12 mouse cellular contexts compared by ENCODE assay signal in genomic region chr10:93376457-93376941, GRCm38 (mm10).
DNase-seq lines count a peak whose midpoint lies in the region; ATAC-seq lines count a peak whose summit lies in the region.
"Had no signal": no experiment of that assay in that cellular context is flagged by ENCODE, and none has a peak within 500 bp of the region (broad histone marks: within the 10 kb centered on the region; RNA-seq: fewer than 3 reads in every experiment).

No protein-coding gene starts in this region.

- H3K27ac ChIP-seq in hindbrain, embryonic 10.5 days: peak overlapping the region; percentile 45; the same call in 1 of the 2 replicates
- no peak overlapping the region for H3K27ac ChIP-seq in hindbrain, embryonic 11.5 days (ENCODE audit: low read depth, low read length)
- peak overlapping the region; percentile 81; the same call in 1 of the 2 replicates for H3K27ac ChIP-seq in heart, embryonic 10.5 days
- peak overlapping the region; percentile 67 for H3K27ac ChIP-seq in kidney, embryonic 15.5 days
- H3K27ac ChIP-seq in macrophage: 0 out of 2 replicates have a peak overlapping the region, but pooled peaks have one; percentile 5
- H3K27ac ChIP-seq: midbrain, embryonic 13.5 days had no signal

- peaks cover 23% of the 10 kb centered on the region for H3K4me1 ChIP-seq in hindbrain, embryonic 10.5 days (replicated peaks)
- H3K4me1 ChIP-seq in hindbrain, embryonic 11.5 days (replicated peaks; ENCODE audit: control insufficient read depth, insufficient read depth, low read length): no peaks in the 10 kb centered on the region
- peaks cover 11% of the 10 kb centered on the region for H3K4me1 ChIP-seq in heart, embryonic 10.5 days
- peaks cover 10% of the 10 kb centered on the region for H3K4me1 ChIP-seq in kidney, embryonic 15.5 days

- no peak overlapping the region for H3K4me2 ChIP-seq in hindbrain, embryonic 11.5 days (replicated peaks; ENCODE audit: low read depth, low read length)
- no peak overlapping the region for H3K4me2 ChIP-seq in kidney, embryonic 15.5 days
- H3K4me2 ChIP-seq: midbrain, embryonic 13.5 days had no signal

- no peaks in the 10 kb centered on the region for H3K36me3 ChIP-seq in hindbrain, embryonic 10.5 days
- no peaks in the 10 kb centered on the region for H3K36me3 ChIP-seq in hindbrain, embryonic 11.5 days (ENCODE audit: control insufficient read depth, insufficient read depth, low read length)
- H3K36me3 ChIP-seq in heart, embryonic 10.5 days: no peaks in the 10 kb centered on the region
- H3K36me3 ChIP-seq in kidney, embryonic 15.5 days: no peaks in the 10 kb centered on the region
- H3K36me3 ChIP-seq in macrophage (ENCODE audit: inconsistent target): no peaks in the 10 kb centered on the region
- H3K36me3 ChIP-seq: midbrain, embryonic 13.5 days had no signal

- no peak for DNase-seq in hindbrain, embryonic 10.5 days (ENCODE audit: low spot score)
- DNase-seq in hindbrain, embryonic 11.5 days (ENCODE audit: low spot score): no peak
- no peak for DNase-seq in heart, embryonic 10.5 days (ENCODE audit: low spot score)
- DNase-seq in right cerebral cortex, postnatal 10 days (ENCODE audit: low spot score in 2 of 2): no peak
- DNase-seq in embryo, embryonic 9.5 days (ENCODE audit: extremely low spot score): no peak
- DNase-seq in T-cell, adult 2 months (ENCODE audit: low spot score): no peak
- DNase-seq: cerebellum, adult 11-12 months; gastrocnemius, postnatal 36 days had no signal

- no peaks in the 10 kb centered on the region for H3K79me2 ChIP-seq in macrophage (ENCODE audit: inconsistent target)

- no peak overlapping the region for H3K4me3 ChIP-seq in hindbrain, embryonic 10.5 days
- H3K4me3 ChIP-seq in hindbrain, embryonic 11.5 days (ENCODE audit: low read depth, low read length): no peak overlapping the region
- no peak overlapping the region for H3K4me3 ChIP-seq in heart, embryonic 10.5 days
- H3K4me3 ChIP-seq in kidney, embryonic 15.5 days (replicated peaks): no peak overlapping the region
- H3K4me3 ChIP-seq in macrophage (ENCODE audit: inconsistent target): no peak overlapping the region
- H3K4me3 ChIP-seq: midbrain, embryonic 13.5 days had no signal

- no peak overlapping the region for H3K9ac ChIP-seq in hindbrain, embryonic 11.5 days (ENCODE audit: low read depth, low read length)
- no peak overlapping the region for H3K9ac ChIP-seq in kidney, embryonic 15.5 days
- H3K9ac ChIP-seq: midbrain, embryonic 13.5 days had no signal

- no peaks in the 10 kb centered on the region for H3K27me3 ChIP-seq in hindbrain, embryonic 10.5 days (ENCODE audit: insufficient read depth, poor library complexity, severe bottlenecking)
- no peaks in the 10 kb centered on the region for H3K27me3 ChIP-seq in hindbrain, embryonic 11.5 days (ENCODE audit: control insufficient read depth, insufficient read depth, low read length)
- H3K27me3 ChIP-seq in heart, embryonic 10.5 days (ENCODE audit: insufficient read depth, poor library complexity, severe bottlenecking): no peaks in the 10 kb centered on the region
- no peaks in the 10 kb centered on the region for H3K27me3 ChIP-seq in kidney, embryonic 15.5 days
- H3K27me3 ChIP-seq: CH12.LX; midbrain, embryonic 13.5 days had no signal

- WGBS in hindbrain, embryonic 10.5 days: 73% methylated on average over 7 of the region's 7 CpGs
- 69% methylated on average over 7 of the region's 7 CpGs for WGBS in hindbrain, embryonic 11.5 days
- WGBS in heart, embryonic 10.5 days: 60% methylated on average over 7 of the region's 7 CpGs
- 66% methylated on average over 7 of the region's 7 CpGs for WGBS in kidney, embryonic 15.5 days
- 33% methylated on average over 7 of the region's 7 CpGs for WGBS in macrophage (ENCODE audit: missing documents)

- no peaks in the 10 kb centered on the region for H3K9me3 ChIP-seq in hindbrain, embryonic 10.5 days
- H3K9me3 ChIP-seq in hindbrain, embryonic 11.5 days (ENCODE audit: control insufficient read depth, low read length): no peaks in the 10 kb centered on the region
- no peaks in the 10 kb centered on the region for H3K9me3 ChIP-seq in heart, embryonic 10.5 days
- no peaks in the 10 kb centered on the region for H3K9me3 ChIP-seq in kidney, embryonic 15.5 days (replicated peaks)
- H3K9me3 ChIP-seq: midbrain, embryonic 13.5 days had no signal

- no peak for ATAC-seq in hindbrain, embryonic 11.5 days (ENCODE audit: low FRiP score)
- no peak for ATAC-seq in kidney, embryonic 15.5 days (replicated peaks; ENCODE audit: low FRiP score)
- ATAC-seq: midbrain, embryonic 13.5 days had no signal
